Mouse (Mus musculus): ENCODE results near the gene Taf8.

The Taf8 gene

GRCm38 (mm10) chr17:47484241-47484921 is 17.7 kb downstream of the Taf8 start:
- peak; percentile 61 for DNase-seq (ENCODE audit: low spot score)

GRCm38 (mm10) chr17:47482401-47482800 is 19.7 kb downstream of the Taf8 start:
- peak; percentile 81 for DNase-seq (ENCODE audit: low spot score)

- DNase-seq (ENCODE audit: low spot score): no peak
Observed at GRCm38 (mm10) chr17:47479887-47480286, 22.2 kb downstream of the Taf8 start.

GRCm38 (mm10) chr17:47475714-47476113 is 26.4 kb downstream of the Taf8 start:
- DNase-seq (ENCODE audit: low spot score): no peak

GRCm38 (mm10) chr17:47475181-47475580 is 26.9 kb downstream of the Taf8 start:
- DNase-seq (ENCODE audit: low spot score): no peak

GRCm38 (mm10) chr17:47474250-47474649 is 27.8 kb downstream of the Taf8 start:
- no peak for DNase-seq (ENCODE audit: low spot score)

GRCm38 (mm10) chr17:47473434-47473974 is 28.6 kb downstream of the Taf8 start:
- no peak for DNase-seq (ENCODE audit: low spot score)

GRCm38 (mm10) chr17:47472435-47473350 is 29.4 kb downstream of the Taf8 start:
- DNase-seq (ENCODE audit: low spot score): no peak

GRCm38 (mm10) chr17:47470686-47471085 is 31.4 kb downstream of the Taf8 start:
- no peak for DNase-seq (ENCODE audit: low spot score)

- DNase-seq (ENCODE audit: low spot score): no peak
Observed at GRCm38 (mm10) chr17:47470121-47470520, 32.0 kb downstream of the Taf8 start.

GRCm38 (mm10) chr17:47469642-47470041 is 32.5 kb downstream of the Taf8 start:
- DNase-seq (ENCODE audit: low spot score): no peak

GRCm38 (mm10) chr17:47468466-47468865 is 33.6 kb downstream of the Taf8 start:
- DNase-seq (ENCODE audit: low spot score): no peak

- DNase-seq (ENCODE audit: low spot score): no peak
Observed at GRCm38 (mm10) chr17:47468063-47468462, 34.0 kb downstream of the Taf8 start.

GRCm38 (mm10) chr17:47467659-47468058 is 34.4 kb downstream of the Taf8 start:
- DNase-seq (ENCODE audit: low spot score): no peak

GRCm38 (mm10) chr17:47466284-47466683 is 35.8 kb downstream of the Taf8 start:
- DNase-seq (ENCODE audit: low spot score): no peak

GRCm38 (mm10) chr17:47465016-47465415 is 37.1 kb downstream of the Taf8 start:
- DNase-seq (ENCODE audit: low spot score): no peak

GRCm38 (mm10) chr17:47464248-47464965 is 37.7 kb downstream of the Taf8 start:
- DNase-seq (ENCODE audit: low spot score): no peak

- no peak for DNase-seq (ENCODE audit: low spot score)
Observed at GRCm38 (mm10) chr17:47462728-47463388, 39.2 kb downstream of the Taf8 start.

- no peak for DNase-seq (ENCODE audit: low spot score)
Observed at GRCm38 (mm10) chr17:47462209-47462608, 39.9 kb downstream of the Taf8 start.

- DNase-seq (ENCODE audit: low spot score): no peak
Observed at GRCm38 (mm10) chr17:47461688-47462087, 40.4 kb downstream of the Taf8 start.

- no peak for DNase-seq (ENCODE audit: low spot score)
Observed at GRCm38 (mm10) chr17:47459341-47459919, 42.7 kb downstream of the Taf8 start.
